Mouse (Mus musculus): ENCODE results near the gene Aph1a. TPM values are rescaled to one million over a fixed set of nuclear protein-coding genes. Genes with fewer than 3 reads are reported as not detected.

Aph1a gene
- total RNA-seq, 2 experiments from 2014 or later = 68.2 to 72.9 TPM

- no peak for TF ChIP-seq CTCF (IDR thresholded peaks at IDR 0.05)
- no peak for DNase-seq (ENCODE audit: extremely low spot score in 1 of 2, low spot score in 2 of 2)
- H3K27ac ChIP-seq = no peak overlapping the region
- no peak overlapping the region for H3K4me3 ChIP-seq
- intact Hi-C loops (cut with DNase I) = no loop called here
Measured at GRCm38 (mm10) chr3:95942749-95943148, 49.0 kb downstream of the Aph1a start.

- no peak for TF ChIP-seq CTCF (IDR thresholded peaks at IDR 0.05)
- Histone ChIP-seq H3K27ac (no peak overlapping the region), H3K4me3 (no peak overlapping the region)
- DNase-seq (ENCODE audit: extremely low spot score in 1 of 2, low spot score in 2 of 2) = no peak
- intact Hi-C loops (cut with DNase I) = no loop called here
Measured at GRCm38 (mm10) chr3:95943226-95943625, 49.5 kb downstream of the Aph1a start.

GRCm38 (mm10) chr3:95944742-95945141 is 51.0 kb downstream of the Aph1a start:
- Histone ChIP-seq H3K27ac (no peak overlapping the region), H3K4me3 (no peak overlapping the region)
- intact Hi-C loops (cut with DNase I) = no loop called here
- DNase-seq (ENCODE audit: extremely low spot score in 1 of 2, low spot score in 2 of 2) = no peak
- TF ChIP-seq CTCF (IDR thresholded peaks at IDR 0.05) = no peak

DNA sequence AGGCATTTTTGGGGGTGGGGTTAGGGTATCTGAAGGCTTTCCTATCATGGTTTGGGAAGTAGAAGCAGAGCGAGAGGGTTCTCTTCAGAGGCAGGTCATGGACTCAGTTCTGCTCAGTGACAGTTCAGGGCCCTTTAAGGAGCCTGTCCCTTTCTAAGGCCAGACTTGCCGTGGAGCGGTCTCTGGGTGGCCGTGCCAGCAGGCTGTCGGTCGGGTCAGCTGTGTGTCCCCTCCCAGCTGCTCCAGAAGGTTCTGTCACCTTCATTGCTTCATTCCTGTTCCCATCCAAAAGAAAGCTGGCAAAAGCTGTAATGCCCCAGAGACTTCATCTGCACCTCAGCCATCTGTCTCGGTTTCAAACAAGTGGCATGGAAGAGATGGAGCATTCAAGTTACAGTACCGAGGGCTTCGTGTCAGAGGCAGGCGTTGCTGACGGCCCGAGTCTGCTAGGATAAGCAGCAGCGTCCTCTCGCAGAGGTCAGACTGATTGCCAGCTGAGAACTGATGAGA is 52.0 kb downstream of the Aph1a start:
- H3K4me3 ChIP-seq = no peak overlapping the region
- no peak for TF ChIP-seq CTCF (IDR thresholded peaks at IDR 0.05)
- intact Hi-C loops (cut with DNase I) = no loop called here
- no peak overlapping the region for H3K27ac ChIP-seq
- DNase-seq (ENCODE audit: extremely low spot score in 1 of 2, low spot score in 2 of 2) = no peak

Other genes starting within 250 kb of the Aph1a start
- 10 to 100 TPM; 52.7 to 60.9 TPM for gene Mcl1, start 235.2 kb upstream of the Aph1a start, total RNA-seq (2021)
- gene Adamtsl4, start 206.1 kb upstream of the Aph1a start, total RNA-seq (2021) = 1 to 10 TPM; 6.8 to 7.7 TPM
- 10 to 100 TPM in 1 of 2 experiments, 1 to 10 TPM in 1; 9.2 to 11.3 TPM for gene Ecm1, start 154.4 kb upstream of the Aph1a start, total RNA-seq (2021)
- 10 to 100 TPM; 43.5 to 43.8 TPM for gene Tars2, start 133.8 kb upstream of the Aph1a start, total RNA-seq (2021)
- gene Rprd2, start 75.1 kb upstream of the Aph1a start, total RNA-seq (2021) = 10 to 100 TPM; 59.6 to 63.5 TPM
- 10 to 100 TPM; 37.2 to 37.8 TPM for gene Prpf3, start 38.1 kb upstream of the Aph1a start, total RNA-seq (2021)
- 100 to 1,000 TPM; 148 to 150 TPM for gene Mrps21, start 22.4 kb upstream of the Aph1a start, total RNA-seq (2021)
- gene Ciart, start 11.7 kb upstream of the Aph1a start, total RNA-seq (2021) = 10 to 100 TPM; 15.9 to 23.8 TPM
- 1 to 10 TPM; 3.3 to 5.4 TPM for gene BC028528, start 2.0 kb upstream of the Aph1a start, total RNA-seq (2021)
- gene Car14, start 10.7 kb downstream of the Aph1a start, total RNA-seq (2021) = 1 to 10 TPM; 6.8 to 8.2 TPM
- gene Anp32e, start 35.3 kb downstream of the Aph1a start, total RNA-seq (2021) = 10 to 100 TPM; 82.7 to 98.9 TPM
- gene Plekho1, start 102.0 kb downstream of the Aph1a start, total RNA-seq (2021) = 10 to 100 TPM; 73.5 to 86.9 TPM
- 10 to 100 TPM; 38.3 to 45.9 TPM for gene Vps45, start 164.5 kb downstream of the Aph1a start, total RNA-seq (2021)
- gene Otud7b, start 210.6 kb downstream of the Aph1a start, total RNA-seq (2021) = 10 to 100 TPM; 33.3 to 33.4 TPM

Measured in left cerebral cortex, adult 2 months (tissue).